Mouse (Mus musculus) heart, postnatal 10 days (tissue): ENCODE data around the gene Tnp2. TPM values are rescaled to one million over a fixed set of nuclear protein-coding genes. Genes with fewer than 3 reads are reported as not detected.
"Not testable (repeated sequence)": the region's sequence is repeated elsewhere in the genome, so short reads cannot be mapped to it uniquely, and the experiment has no call there.

Experiments used
- DNase-seq, 2 experiments: peaks; one replicate each; pipeline ENCODE4 v3.0.0; 2021
- intact Hi-C: fragments of 180-260 bp; cut with DNase I; formaldehyde crosslinking; loops from one replicate; pipeline ENCODE4 v1.15.1; 2025
- total RNA-seq, 2 experiments: library from RNA; stranded (reverse); gene quantifications; 2 replicates each; pipeline ENCODE4 v1.2.3; 2021

Tnp2 gene
- total RNA-seq = not detected

- intact Hi-C loops = loop anchor here (5.0 kb wide), 2 partner anchors 79 to 201 kb away; no protein-coding TSS in a partner anchor
- no peak for DNase-seq
Observed at GRCm38 (mm10) chr16:10788271-10788670, at the start of gene Tnp2. Tnp2 (minus strand) TSS chr16:10788660.

- no peak for DNase-seq
- intact Hi-C loops = no loop called here
Observed at GRCm38 (mm10) chr16:10837903-10838302, 49.4 kb upstream of the Tnp2 start.

GRCm38 (mm10) chr16:10837250-10837649 lies 48.8 kb upstream of the Tnp2 start:
- intact Hi-C loops = no loop called here
- DNase-seq = no peak

- intact Hi-C loops = no loop called here
- no peak for DNase-seq
Observed at GRCm38 (mm10) chr16:10836388-10836787, 47.9 kb upstream of the Tnp2 start.

GRCm38 (mm10) chr16:10834911-10835587 lies 46.6 kb upstream of the Tnp2 start, which contains the start of gene Rmi2:
Rmi2 (plus strand) TSS chr16:10835059.
- DNase-seq = peak; percentile 90 to 91
- intact Hi-C loops = no loop called here

GRCm38 (mm10) chr16:10834542-10834910 lies 46.1 kb upstream of the Tnp2 start:
- intact Hi-C loops = no loop called here

GRCm38 (mm10) chr16:10828461-10828805 lies 40.0 kb upstream of the Tnp2 start:
- no peak for DNase-seq
- intact Hi-C loops = no loop called here

More at GRCm38 (mm10) chr16:10834542-10834910, 46.1 kb upstream of the Tnp2 start:
- no peak for DNase-seq

GRCm38 (mm10) chr16:10827766-10828460 lies 39.5 kb upstream of the Tnp2 start:
- no peak for DNase-seq
- intact Hi-C loops = no loop called here

- intact Hi-C loops = no loop called here
- no peak for DNase-seq
Observed at GRCm38 (mm10) chr16:10827269-10827668, 38.8 kb upstream of the Tnp2 start.

GRCm38 (mm10) chr16:10825840-10826239 lies 37.4 kb upstream of the Tnp2 start:
- DNase-seq = no peak
- intact Hi-C loops = no loop called here

GRCm38 (mm10) chr16:10824536-10824935 lies 36.1 kb upstream of the Tnp2 start:
- no peak for DNase-seq
- intact Hi-C loops = no loop called here

GRCm38 (mm10) chr16:10821387-10821786 lies 32.9 kb upstream of the Tnp2 start:
- DNase-seq = no peak
- intact Hi-C loops = no loop called here

- intact Hi-C loops = no loop called here
- peak in 1 of 2 experiments; percentile 40 for DNase-seq
Observed at GRCm38 (mm10) chr16:10819966-10820365, 31.5 kb upstream of the Tnp2 start.

GRCm38 (mm10) chr16:10818579-10819135 lies 30.2 kb upstream of the Tnp2 start:
- intact Hi-C loops = no loop called here
- no peak for DNase-seq

GRCm38 (mm10) chr16:10814864-10815263 lies 26.4 kb upstream of the Tnp2 start:
- DNase-seq = no peak
- intact Hi-C loops = no loop called here

- DNase-seq = no peak
- intact Hi-C loops = no loop called here
Observed at GRCm38 (mm10) chr16:10813726-10814125, 25.3 kb upstream of the Tnp2 start.

GRCm38 (mm10) chr16:10812865-10813371 lies 24.5 kb upstream of the Tnp2 start, which contains the start of gene Gm11172:
Gm11172 (plus strand) TSS chr16:10812915.
- intact Hi-C loops = no loop called here

GRCm38 (mm10) chr16:10810376-10810775 lies 21.9 kb upstream of the Tnp2 start:
- DNase-seq = no peak
- intact Hi-C loops = no loop called here

More at GRCm38 (mm10) chr16:10812865-10813371, 24.5 kb upstream of the Tnp2 start, which contains the start of gene Gm11172:
- no peak for DNase-seq

- no peak for DNase-seq
- intact Hi-C loops = no loop called here
Observed at GRCm38 (mm10) chr16:10805789-10806527, 17.5 kb upstream of the Tnp2 start, which contains the start of gene Prm1. Prm1 (minus strand) TSS chr16:10805839.

- DNase-seq, intact Hi-C loops: not testable (repeated sequence)
Observed at GRCm38 (mm10) chr16:10802420-10802819, 14.0 kb upstream of the Tnp2 start.

- intact Hi-C loops = no loop called here
- no peak for DNase-seq
Observed at GRCm38 (mm10) chr16:10796034-10796433, 7.6 kb upstream of the Tnp2 start, which contains the start of gene Prm2. Prm2 (minus strand) TSS chr16:10796134.
